Mouse (Mus musculus) WW6 (cell line): Measurements from ENCODE around the gene Clint1.

Source experiments
- DNase-seq: peaks from one replicate; pipeline ENCODE4 v3.0.0-alpha.2; 2013; ENCODE audit warnings: low read depth, low spot score

Clint1 gene

GRCm38 (mm10) chr11:45884029-45884428 lies 32.2 kb downstream of the Clint1 start:
- DNase-seq, result no peak

GRCm38 (mm10) chr11:45885606-45886230 lies 33.9 kb downstream of the Clint1 start:
- DNase-seq, result no peak

- no peak for DNase-seq
Observed at GRCm38 (mm10) chr11:45886596-45886995, 34.7 kb downstream of the Clint1 start.

GRCm38 (mm10) chr11:45888471-45889030 lies 36.7 kb downstream of the Clint1 start:
- DNase-seq, result no peak

GRCm38 (mm10) chr11:45889981-45890380 lies 38.1 kb downstream of the Clint1 start:
- DNase-seq, result no peak

GRCm38 (mm10) chr11:45890423-45890822 lies 38.6 kb downstream of the Clint1 start:
- no peak for DNase-seq

GRCm38 (mm10) chr11:45892861-45893360 lies 41.1 kb downstream of the Clint1 start:
- no peak for DNase-seq

GRCm38 (mm10) chr11:45897392-45897791 lies 45.5 kb downstream of the Clint1 start:
- no peak for DNase-seq

GRCm38 (mm10) chr11:45900233-45901015 lies 48.6 kb downstream of the Clint1 start:
- DNase-seq, result no peak

GRCm38 (mm10) chr11:45906109-45906786 lies 54.4 kb downstream of the Clint1 start:
- DNase-seq, result no peak

- DNase-seq, result no peak
Observed at GRCm38 (mm10) chr11:45907301-45907700, 55.5 kb downstream of the Clint1 start.

- DNase-seq, result no peak
Observed at GRCm38 (mm10) chr11:45908070-45908469, 56.2 kb downstream of the Clint1 start.

- no peak for DNase-seq
Observed at GRCm38 (mm10) chr11:45908894-45909293, 57.0 kb downstream of the Clint1 start.

GRCm38 (mm10) chr11:45910701-45911100 lies 58.9 kb downstream of the Clint1 start:
- no peak for DNase-seq

- DNase-seq, result no peak
Observed at GRCm38 (mm10) chr11:45916196-45916595, 64.3 kb downstream of the Clint1 start.

GRCm38 (mm10) chr11:45918018-45918417 lies 66.2 kb downstream of the Clint1 start:
- no peak for DNase-seq

- DNase-seq, result no peak
Observed at GRCm38 (mm10) chr11:45918836-45919235, 67.0 kb downstream of the Clint1 start.

- no peak for DNase-seq
Observed at GRCm38 (mm10) chr11:45921026-45921425, 69.2 kb downstream of the Clint1 start.

- no peak for DNase-seq
Observed at GRCm38 (mm10) chr11:45921480-45921898, 69.6 kb downstream of the Clint1 start.

GRCm38 (mm10) chr11:45925436-45925835 lies 73.6 kb downstream of the Clint1 start:
- no peak for DNase-seq

- peak; percentile 83 for DNase-seq
Observed at GRCm38 (mm10) chr11:45926640-45927082, 74.8 kb downstream of the Clint1 start.

GRCm38 (mm10) chr11:45927456-45927855 lies 75.6 kb downstream of the Clint1 start:
- DNase-seq, result no peak
